Mouse (Mus musculus) lung, adult 2 months (tissue): ENCODE data around the gene Ttll3.

ENCODE experiments used
- CTCF ChIP-seq: fragments of 200-500 bp; IDR thresholded peaks from 2 replicates; pipeline ENCODE4 v1.5.1; 2011; ENCODE audit warnings: mild to moderate bottlenecking, low read length, control low read depth; ENCODE audit not compliant: insufficient read depth
- POLR2A ChIP-seq: fragments of 200-500 bp; IDR thresholded peaks from 2 replicates; pipeline ENCODE4 v1.6.1; 2011; ENCODE audit warnings: low read depth, mild to moderate bottlenecking, control low read depth, low read length, borderline replicate concordance; ENCODE audit errors: extremely low read depth

DNA sequence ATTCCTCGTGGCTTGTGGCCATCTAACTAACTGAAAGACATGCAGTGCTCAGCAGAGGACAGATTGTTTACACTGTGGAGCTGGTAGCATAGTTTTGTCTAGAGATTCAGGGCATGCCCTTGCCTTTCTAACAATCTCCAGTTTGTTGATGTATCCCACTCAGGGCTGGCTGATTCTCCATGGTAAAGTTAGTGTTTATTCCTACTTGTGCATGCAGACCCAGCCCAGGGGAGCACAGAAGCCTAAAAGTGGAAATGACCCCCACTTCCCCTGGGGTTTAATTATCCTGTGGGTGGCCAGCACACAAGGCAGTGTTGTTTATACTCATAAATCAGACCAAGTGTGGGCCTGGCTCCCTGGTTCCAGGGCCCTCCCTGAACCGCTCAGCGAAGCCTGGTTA is 3.0 kb upstream of the Ttll3 start:
- TF ChIP-seq POLR2A = no peak
- no peak for TF ChIP-seq CTCF
